Mouse (Mus musculus): ENCODE results near the gene Dhrs3. TPM values are rescaled to one million over a fixed set of nuclear protein-coding genes. Genes with fewer than 3 reads are reported as not detected.

Gene Dhrs3
- total and polyA plus RNA-seq, 2 experiments from 2014 or later: 29.8 to 31.0 TPM

- DNase-seq (ENCODE audit: low spot score) (no peak), ATAC-seq (ENCODE audit: low FRiP score) (no peak)
- Histone ChIP-seq H3K9me3 (ENCODE audit: low read length) (no peaks in the 10 kb centered on the region), H3K36me3 (ENCODE audit: insufficient read depth, low read length) (no peaks in the 10 kb centered on the region), H3K4me3 (ENCODE audit: low read depth, low read length) (no peak overlapping the region), H3K4me1 (ENCODE audit: insufficient read depth, low read length) (no peaks in the 10 kb centered on the region), H3K27me3 (ENCODE audit: insufficient read depth, low read length) (no peaks in the 10 kb centered on the region), H3K4me2 (ENCODE audit: low read depth, low read length, poor library complexity, severe bottlenecking) (no peak overlapping the region), H3K27ac (ENCODE audit: low read depth, low read length) (no peak overlapping the region), H3K9ac (replicated peaks; ENCODE audit: low read length, poor library complexity, severe bottlenecking) (no peak overlapping the region)
- WGBS: 91% methylated on average over 10 of the region's 10 CpGs
- no peak for TF ChIP-seq CTCF (IDR thresholded peaks at IDR 0.05)
Measured at GRCm38 (mm10) chr4:144918501-144918900, 25.9 kb downstream of the Dhrs3 start.

GRCm38 (mm10) chr4:144928693-144929436 is 36.2 kb downstream of the Dhrs3 start:
- Histone ChIP-seq H3K27ac (ENCODE audit: low read depth, low read length) (no peak overlapping the region), H3K9ac (replicated peaks; ENCODE audit: low read length, poor library complexity, severe bottlenecking) (no peak overlapping the region), H3K4me1 (ENCODE audit: insufficient read depth, low read length) (no peaks in the 10 kb centered on the region), H3K9me3 (ENCODE audit: low read length) (no peaks in the 10 kb centered on the region), H3K36me3 (ENCODE audit: insufficient read depth, low read length) (no peaks in the 10 kb centered on the region), H3K4me3 (ENCODE audit: low read depth, low read length) (no peak overlapping the region), H3K27me3 (ENCODE audit: insufficient read depth, low read length) (no peaks in the 10 kb centered on the region), H3K4me2 (ENCODE audit: low read depth, low read length, poor library complexity, severe bottlenecking) (no peak overlapping the region)
- no peak for ATAC-seq (ENCODE audit: low FRiP score)
- WGBS: 85% methylated on average over 5 of the region's 5 CpGs
- no peak for TF ChIP-seq CTCF (IDR thresholded peaks at IDR 0.05)
- no peak for DNase-seq (ENCODE audit: low spot score)

- 76% methylated on average over 1 of the region's 1 CpGs for WGBS
- no peaks in the 10 kb centered on the region for H3K27me3 ChIP-seq (ENCODE audit: insufficient read depth, low read length)
- no peak for TF ChIP-seq CTCF (IDR thresholded peaks at IDR 0.05)
- peak overlapping the region; percentile 47; the same call in 1 of the 2 replicates for H3K27ac ChIP-seq (ENCODE audit: low read depth, low read length)
- H3K9ac ChIP-seq (replicated peaks; ENCODE audit: low read length, poor library complexity, severe bottlenecking): no peak overlapping the region
- H3K4me3 ChIP-seq (ENCODE audit: low read depth, low read length): no peak overlapping the region
- H3K4me2 ChIP-seq (ENCODE audit: low read depth, low read length, poor library complexity, severe bottlenecking): no peak overlapping the region
- no peaks in the 10 kb centered on the region for H3K9me3 ChIP-seq (ENCODE audit: low read length)
- ATAC-seq (ENCODE audit: low FRiP score) (peak; percentile 80), DNase-seq (ENCODE audit: low spot score) (peak; percentile 87)
- no peaks in the 10 kb centered on the region for H3K4me1 ChIP-seq (ENCODE audit: insufficient read depth, low read length)
- no peaks in the 10 kb centered on the region for H3K36me3 ChIP-seq (ENCODE audit: insufficient read depth, low read length)
Measured at GRCm38 (mm10) chr4:144929811-144930221, 37.2 kb downstream of the Dhrs3 start.

GRCm38 (mm10) chr4:144930366-144930765 is 37.7 kb downstream of the Dhrs3 start:
- no peak overlapping the region for H3K4me2 ChIP-seq (ENCODE audit: low read depth, low read length, poor library complexity, severe bottlenecking)
- no peak overlapping the region for H3K9ac ChIP-seq (replicated peaks; ENCODE audit: low read length, poor library complexity, severe bottlenecking)
- H3K36me3 ChIP-seq (ENCODE audit: insufficient read depth, low read length): no peaks in the 10 kb centered on the region
- H3K4me3 ChIP-seq (ENCODE audit: low read depth, low read length): no peak overlapping the region
- no peak overlapping the region for H3K27ac ChIP-seq (ENCODE audit: low read depth, low read length)
- ATAC-seq (ENCODE audit: low FRiP score) (peak; percentile 71; the same call in 1 of the 2 replicates), DNase-seq (ENCODE audit: low spot score) (peak; percentile 69)
- 34% methylated on average over 10 of the region's 10 CpGs for WGBS
- no peaks in the 10 kb centered on the region for H3K27me3 ChIP-seq (ENCODE audit: insufficient read depth, low read length)
- H3K4me1 ChIP-seq (ENCODE audit: insufficient read depth, low read length): no peaks in the 10 kb centered on the region
- H3K9me3 ChIP-seq (ENCODE audit: low read length): no peaks in the 10 kb centered on the region
- no peak for TF ChIP-seq CTCF (IDR thresholded peaks at IDR 0.05)

- H3K27me3 ChIP-seq (ENCODE audit: insufficient read depth, low read length): no peaks in the 10 kb centered on the region
- ATAC-seq (ENCODE audit: low FRiP score): no peak
- H3K9ac ChIP-seq (replicated peaks; ENCODE audit: low read length, poor library complexity, severe bottlenecking): no peak overlapping the region
- DNase-seq (ENCODE audit: low spot score): no peak
- H3K36me3 ChIP-seq (ENCODE audit: insufficient read depth, low read length): no peaks in the 10 kb centered on the region
- TF ChIP-seq CTCF (IDR thresholded peaks at IDR 0.05): no peak
- H3K4me3 ChIP-seq (ENCODE audit: low read depth, low read length): no peak overlapping the region
- H3K27ac ChIP-seq (ENCODE audit: low read depth, low read length): no peak overlapping the region
- H3K9me3 ChIP-seq (ENCODE audit: low read length): no peaks in the 10 kb centered on the region
- no peak overlapping the region for H3K4me2 ChIP-seq (ENCODE audit: low read depth, low read length, poor library complexity, severe bottlenecking)
- no peaks in the 10 kb centered on the region for H3K4me1 ChIP-seq (ENCODE audit: insufficient read depth, low read length)
- WGBS: 91% methylated on average over 7 of the region's 7 CpGs
Measured at GRCm38 (mm10) chr4:144931167-144931566, 38.5 kb downstream of the Dhrs3 start.

- H3K9ac ChIP-seq (replicated peaks; ENCODE audit: low read length, poor library complexity, severe bottlenecking): no peak overlapping the region
- no peak overlapping the region for H3K27ac ChIP-seq (ENCODE audit: low read depth, low read length)
- DNase-seq (ENCODE audit: low spot score) (no peak), ATAC-seq (ENCODE audit: low FRiP score) (no peak)
- H3K4me1 ChIP-seq (ENCODE audit: insufficient read depth, low read length): no peaks in the 10 kb centered on the region
- no peak for TF ChIP-seq CTCF (IDR thresholded peaks at IDR 0.05)
- H3K4me3 ChIP-seq (ENCODE audit: low read depth, low read length): no peak overlapping the region
- 11% methylated on average over 1 of the region's 1 CpGs for WGBS
- H3K36me3 ChIP-seq (ENCODE audit: insufficient read depth, low read length): no peaks in the 10 kb centered on the region
- H3K4me2 ChIP-seq (ENCODE audit: low read depth, low read length, poor library complexity, severe bottlenecking): no peak overlapping the region
- H3K9me3 ChIP-seq (ENCODE audit: low read length): no peaks in the 10 kb centered on the region
- H3K27me3 ChIP-seq (ENCODE audit: insufficient read depth, low read length): no peaks in the 10 kb centered on the region
Measured at GRCm38 (mm10) chr4:144934501-144934900, 41.9 kb downstream of the Dhrs3 start.
